Comparison of ENCODE assay signal across 8 mouse cellular contexts in the genomic region with DNA sequence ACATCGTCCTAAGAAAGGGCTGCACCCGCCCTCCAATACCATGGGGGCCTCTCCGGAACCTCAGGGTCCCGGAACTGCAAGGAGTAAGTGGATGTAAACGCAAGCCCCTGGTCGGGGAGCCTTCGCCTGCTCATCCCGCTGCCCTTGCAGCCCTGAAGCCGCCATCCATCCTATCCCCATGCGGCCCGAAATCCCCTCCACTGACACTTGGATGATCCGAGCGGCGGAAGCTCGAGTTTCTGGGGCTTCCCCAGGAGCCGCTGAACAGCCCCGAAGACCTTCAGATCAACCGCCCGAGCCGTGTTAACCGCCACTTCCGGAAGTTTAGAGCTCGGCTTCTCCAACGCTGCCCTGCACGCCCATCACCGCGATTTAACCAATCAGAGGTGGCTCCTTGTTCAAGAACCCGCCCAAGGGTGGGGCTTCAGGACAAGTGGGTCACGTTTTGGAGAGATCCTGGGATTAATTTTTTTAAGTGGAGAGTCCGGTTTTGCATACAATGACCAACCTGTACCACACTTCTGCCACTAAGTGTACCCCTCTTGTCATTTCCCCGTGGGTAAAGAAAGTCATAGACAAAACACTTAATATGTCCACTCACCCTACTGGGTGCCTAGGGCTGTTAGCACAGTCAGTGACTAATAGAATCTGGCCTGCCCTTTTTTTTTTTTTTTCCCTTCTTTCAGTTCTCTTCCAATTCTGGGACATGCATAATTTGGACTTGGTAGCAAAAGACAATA. TPM values are rescaled to one million over a fixed set of nuclear protein-coding genes. Genes with fewer than 3 reads are reported as not detected.
A peak's percentile ranks its signal among the peaks of the same experiment; 100 is the strongest.
DNase-seq lines count a peak whose midpoint lies in the region; ATAC-seq lines count a peak whose summit lies in the region.

No protein-coding gene starts in this region.

- no peaks in the 10 kb centered on the region for H3K36me3 ChIP-seq in hindbrain, embryonic 11.5 days (ENCODE audit: control insufficient read depth, insufficient read depth, low read length)

- peak; percentile 99 for DNase-seq in MN1 (ENCODE audit: low spot score)
- DNase-seq in cerebellum, adult 9-10 months: peak; percentile 100
- DNase-seq in frontal cortex, adult 2 months (ENCODE audit: extremely low spot score in 1 of 2, low spot score in 1 of 2): peak; percentile 94 to 99
- peak; percentile 98 for DNase-seq in hindbrain, embryonic 11.5 days (ENCODE audit: low spot score)
- DNase-seq in layer of hippocampus, postnatal 10 days (ENCODE audit: low spot score in 2 of 2): peak; percentile 98 to 99
- DNase-seq in lung, postnatal 10 days: peak; percentile 99
- DNase-seq in ovary, postnatal 36 days (ENCODE audit: low spot score): peak; percentile 96
- DNase-seq in thymus, postnatal 25 days: peak; percentile 99

- WGBS in hindbrain, embryonic 11.5 days: under 1% methylated on average over 31 of the region's 31 CpGs

- no peaks in the 10 kb centered on the region for H3K27me3 ChIP-seq in hindbrain, embryonic 11.5 days (ENCODE audit: control insufficient read depth, insufficient read depth, low read length)

- peak overlapping the region; percentile 86 for H3K4me2 ChIP-seq in hindbrain, embryonic 11.5 days (replicated peaks; ENCODE audit: low read depth, low read length)

- H3K4me1 ChIP-seq in hindbrain, embryonic 11.5 days (replicated peaks; ENCODE audit: control insufficient read depth, insufficient read depth, low read length): peaks cover 5% of the 10 kb centered on the region; the same call in 1 of the 2 replicates

- peak; percentile 97 for ATAC-seq in hindbrain, embryonic 11.5 days (ENCODE audit: low FRiP score)

- H3K27ac ChIP-seq in hindbrain, embryonic 11.5 days (ENCODE audit: low read depth, low read length): no peak overlapping the region

- peak overlapping the region; percentile 79 for H3K4me3 ChIP-seq in hindbrain, embryonic 11.5 days (ENCODE audit: low read depth, low read length)

- H3K9ac ChIP-seq in hindbrain, embryonic 11.5 days (ENCODE audit: low read depth, low read length): peak overlapping the region; percentile 90

- H3K9me3 ChIP-seq in hindbrain, embryonic 11.5 days (ENCODE audit: control insufficient read depth, low read length): no peaks in the 10 kb centered on the region

RNA-seq across cellular contexts. Expression of a gene that starts 8.0 kb away (rescaled TPM):
- 35.6 and 44.0 TPM in 2 replicates for polyA plus RNA-seq in frontal cortex, adult 2 months (2012; rRNA removed)
- 71.4 and 73.8 TPM in 2 replicates for polyA plus RNA-seq in hindbrain, embryonic 11.5 days (2014; fragmentation: Nextera tagmentation; extraction: Ambion mirVana)
- total RNA-seq in layer of hippocampus, postnatal 10 days (2021): 10 to 100 TPM; 30.6 to 31.9 TPM

RNA-seq across cellular contexts. Expression of a gene that starts 8.1 kb away (rescaled TPM):
- polyA plus RNA-seq in frontal cortex, adult 2 months (2012; rRNA removed): 0.92 and 0.94 TPM in 2 replicates
- polyA plus RNA-seq in hindbrain, embryonic 11.5 days (2014; fragmentation: Nextera tagmentation; extraction: Ambion mirVana): 1.2 and 1.5 TPM in 2 replicates
- total RNA-seq in layer of hippocampus, postnatal 10 days (2021): under 1 TPM; 0.33 to 0.71 TPM

RNA-seq across cellular contexts. Expression of a gene that starts 9.9 kb away (rescaled TPM):
- polyA plus RNA-seq in frontal cortex, adult 2 months (2012; rRNA removed): 13.5 and 14.5 TPM in 2 replicates
- polyA plus RNA-seq in hindbrain, embryonic 11.5 days (2014; fragmentation: Nextera tagmentation; extraction: Ambion mirVana): 7.7 and 8.4 TPM in 2 replicates
- 10 to 100 TPM; 12.3 to 13.3 TPM for total RNA-seq in layer of hippocampus, postnatal 10 days (2021)

RNA-seq across cellular contexts. Expression of a gene that starts 58.9 kb away (rescaled TPM):
- 33.9 and 38.0 TPM in 2 replicates for polyA plus RNA-seq in frontal cortex, adult 2 months (2012; rRNA removed)
- polyA plus RNA-seq in hindbrain, embryonic 11.5 days (2014; fragmentation: Nextera tagmentation; extraction: Ambion mirVana): 10.2 and 13.4 TPM in 2 replicates
- 10 to 100 TPM; 29.6 to 31.7 TPM for total RNA-seq in layer of hippocampus, postnatal 10 days (2021)
